Mouse (Mus musculus) kidney, postnatal 0 days (tissue): ENCODE results near the gene Gpr132. TPM values are rescaled to one million over a fixed set of nuclear protein-coding genes. Genes with fewer than 3 reads are reported as not detected.

ENCODE experiments used
- ATAC-seq: fragments of 200-750 bp; cut with Nextera tagmentation; replicated peaks from 2 replicates; pipeline ENCODE4 v1.8.0; 2017; ENCODE audit warnings: low read depth, moderate number of reproducible peaks, moderate TSS enrichment, moderate library complexity; ENCODE audit not compliant: low FRiP score
- DNase-seq: peaks from one replicate; pipeline ENCODE4 v3.0.0-alpha.2; 2016; ENCODE audit warnings: low spot score
- H3K27ac ChIP-seq: fragments of 300-500 bp; sonication (generic); 2 replicates; pipeline ENCODE4 v1.5.1; 2014; ENCODE audit warnings: mild to moderate bottlenecking
- H3K27me3 ChIP-seq: fragments of 300-500 bp; sonication (generic); 2 replicates; pipeline ENCODE4 v1.6.1; 2014; ENCODE audit warnings: low read length, mixed read lengths; ENCODE audit not compliant: insufficient read depth
- H3K36me3 ChIP-seq: fragments of 300-500 bp; sonication (generic); 2 replicates; pipeline ENCODE4 v1.6.1; 2014; ENCODE audit warnings: low read length, mixed read lengths; ENCODE audit not compliant: insufficient read depth
- H3K4me1 ChIP-seq: fragments of 300-500 bp; sonication (generic); replicated peaks from 2 replicates; pipeline ENCODE4 v1.6.1; 2014; ENCODE audit warnings: antibody characterized with exemption, low read length, mixed read lengths; ENCODE audit not compliant: insufficient read depth
- H3K4me2 ChIP-seq: fragments of 300-500 bp; sonication (generic); 2 replicates; pipeline ENCODE4 v1.6.1; 2014; ENCODE audit warnings: mild to moderate bottlenecking, low read length, moderate library complexity, mixed read lengths
- H3K4me3 ChIP-seq: fragments of 300-500 bp; sonication (generic); replicated peaks from 2 replicates; pipeline ENCODE4 v1.5.1; 2014; ENCODE audit warnings: low read depth, low read length
- H3K9ac ChIP-seq: fragments of 300-500 bp; sonication (generic); 2 replicates; pipeline ENCODE4 v1.6.1; 2014; ENCODE audit warnings: low read depth, low read length
- H3K9me3 ChIP-seq: fragments of 300-500 bp; sonication (generic); replicated peaks from 2 replicates; pipeline ENCODE4 v1.6.1; 2016; ENCODE audit warnings: low read length, inconsistent platforms, mixed read lengths
- CTCF ChIP-seq: IDR thresholded peaks from 2 replicates; pipeline ENCODE4 v1.5.1; 2016; ENCODE audit warnings: antibody characterized with exemption, low read depth, mild to moderate bottlenecking, moderate library complexity
- WGBS: fragments of 180-500 bp; shearing (Covaris S2); extraction: QIAGEN DNeasy Blood & Tissue Kit; methylation state at CpG from one replicate; pipeline ENCODE4 v1.1.7; 2014; 5-methylcytosine and 5-hydroxymethylcytosine counted together
- polyA plus RNA-seq: library from polyadenylated mRNA; unstranded; fragments of >200 nt; fragmentation: Nextera tagmentation; extraction: Ambion mirVana; gene quantifications from 2 replicates; pipeline ENCODE4 v1.2.1, GENCODE M21; 2015

Gpr132 gene
- polyA plus RNA-seq, 1 experiment from 2014 or later: 0.11 TPM

- H3K4me1 ChIP-seq: peaks cover 6% of the 10 kb centered on the region
- ATAC-seq (no peak), DNase-seq (no peak)
- no peak overlapping the region for H3K27ac ChIP-seq
- 69% methylated on average over 2 of the region's 2 CpGs for WGBS
- H3K4me3 ChIP-seq: no peak overlapping the region
- H3K27me3 ChIP-seq: no peaks in the 10 kb centered on the region
- H3K9me3 ChIP-seq: no peaks in the 10 kb centered on the region
- TF ChIP-seq CTCF: no peak
- H3K4me2 ChIP-seq: no peak overlapping the region
- H3K36me3 ChIP-seq: no peaks in the 10 kb centered on the region
- no peak overlapping the region for H3K9ac ChIP-seq
Measured at GRCm38 (mm10) chr12:112835046-112835445, 33.0 kb downstream of the Gpr132 start.

GRCm38 (mm10) chr12:112833527-112833926, 34.5 kb downstream of the Gpr132 start:
- WGBS: 73% methylated on average over 6 of the region's 6 CpGs
- no peak for TF ChIP-seq CTCF
- H3K27me3 ChIP-seq: no peaks in the 10 kb centered on the region
- no peak for DNase-seq
- no peaks in the 10 kb centered on the region for H3K9me3 ChIP-seq
- no peak overlapping the region for H3K4me3 ChIP-seq
- no peak overlapping the region for H3K27ac ChIP-seq
- H3K9ac ChIP-seq: no peak overlapping the region
- H3K4me2 ChIP-seq: no peak overlapping the region
- no peaks in the 10 kb centered on the region for H3K36me3 ChIP-seq
- no peak for ATAC-seq
- peaks cover 7% of the 10 kb centered on the region for H3K4me1 ChIP-seq

- no peak for ATAC-seq
- TF ChIP-seq CTCF: no peak
- 96% methylated on average over 5 of the region's 5 CpGs for WGBS
- Histone ChIP-seq H3K9ac (no peak overlapping the region), H3K4me1 (peaks cover 14% of the 10 kb centered on the region), H3K9me3 (no peaks in the 10 kb centered on the region), H3K4me2 (no peak overlapping the region), H3K36me3 (0 out of 2 replicates have a peak, but pooled peaks cover 3% of the 10 kb centered on the region), H3K27ac (no peak overlapping the region), H3K4me3 (no peak overlapping the region), H3K27me3 (no peaks in the 10 kb centered on the region)
- DNase-seq: no peak
Measured at GRCm38 (mm10) chr12:112832411-112832810, 35.6 kb downstream of the Gpr132 start.

GRCm38 (mm10) chr12:112830570-112830969, 37.5 kb downstream of the Gpr132 start:
- 86% methylated on average over 3 of the region's 3 CpGs for WGBS
- no peaks in the 10 kb centered on the region for H3K9me3 ChIP-seq
- H3K36me3 ChIP-seq: 0 out of 2 replicates have a peak, but pooled peaks cover 4% of the 10 kb centered on the region
- H3K27ac ChIP-seq: no peak overlapping the region
- no peak for DNase-seq
- peak overlapping the region; percentile 82 for H3K4me2 ChIP-seq
- peaks cover 22% of the 10 kb centered on the region for H3K4me1 ChIP-seq
- H3K9ac ChIP-seq: peak overlapping the region; percentile 94
- peak overlapping the region; percentile 87; the same call in 1 of the 2 replicates for H3K4me3 ChIP-seq
- no peak for ATAC-seq
- TF ChIP-seq CTCF: no peak
- H3K27me3 ChIP-seq: no peaks in the 10 kb centered on the region

GRCm38 (mm10) chr12:112830141-112830540, 37.9 kb downstream of the Gpr132 start:
- Histone ChIP-seq H3K36me3 (0 out of 2 replicates have a peak, but pooled peaks cover 4% of the 10 kb centered on the region), H3K9me3 (no peaks in the 10 kb centered on the region), H3K27me3 (no peaks in the 10 kb centered on the region), H3K4me2 (peak overlapping the region; percentile 82), H3K27ac (peak overlapping the region; percentile 77), H3K9ac (peak overlapping the region; percentile 94), H3K4me1 (peaks cover 22% of the 10 kb centered on the region), H3K4me3 (peak overlapping the region; percentile 87)
- TF ChIP-seq CTCF: no peak
- DNase-seq (no peak), ATAC-seq (no peak)
- 23% methylated on average over 2 of the region's 2 CpGs for WGBS

- DNase-seq (peak; percentile 99), ATAC-seq (peak; percentile 96)
- H3K9ac ChIP-seq: peak within 1 kb of the TSS; percentile 94
- TF ChIP-seq CTCF: peak; percentile 53; the same call in 1 of the 2 replicates
- no peaks in the 10 kb centered on the region for H3K9me3 ChIP-seq
- peaks cover 22% of the 10 kb centered on the region for H3K4me1 ChIP-seq
- H3K4me2 ChIP-seq: peak within 1 kb of the TSS; percentile 82
- H3K27ac ChIP-seq: peak within 1 kb of the TSS; percentile 92
- no peaks in the 10 kb centered on the region for H3K27me3 ChIP-seq
- peak within 1 kb of the TSS; percentile 87 for H3K4me3 ChIP-seq
- WGBS: under 1% methylated on average over 52 of the region's 72 CpGs
- H3K36me3 ChIP-seq: 0 out of 2 replicates have a peak, but pooled peaks cover 4% of the 10 kb centered on the region
Measured at GRCm38 (mm10) chr12:112829244-112829864, 38.7 kb downstream of the Gpr132 start, which contains the start of gene Cdca4. Gene Cdca4, minus strand, starts transcription at chr12:112829423.
